Mouse (Mus musculus): ENCODE measurements at regions not wholly inside any gene's neighbourhood (a gene's known extent, or its start where the extent isn't known, plus 50 kb on each side); places are given as distances from the start of the nearest gene placed in this dataset.

GRCm38 (mm10) chr17:87202958-87203720 is 62.6 kb downstream of the Mcfd2 start:
- DNase-seq (ENCODE audit: low read depth, low spot score) = no peak

- DNase-seq (ENCODE audit: low read depth, low spot score) = no peak
These were observed 63.2 kb downstream of the Mcfd2 start for GRCm38 (mm10) chr17:87202490-87202889.

GRCm38 (mm10) chr17:87200721-87201242 is 65.0 kb downstream of the Mcfd2 start:
- DNase-seq (ENCODE audit: low read depth, low spot score) = no peak

GRCm38 (mm10) chr17:87200134-87200533 is 65.6 kb downstream of the Mcfd2 start:
- DNase-seq (ENCODE audit: low read depth, low spot score) = no peak

- DNase-seq (ENCODE audit: low read depth, low spot score) = no peak
These were observed 66.6 kb downstream of the Mcfd2 start for GRCm38 (mm10) chr17:87199134-87199533.

GRCm38 (mm10) chr17:87197434-87197833 is 68.3 kb downstream of the Mcfd2 start:
- no peak for DNase-seq (ENCODE audit: low read depth, low spot score)

GRCm38 (mm10) chr17:87194639-87195038 is 71.1 kb downstream of the Mcfd2 start:
- DNase-seq (ENCODE audit: low read depth, low spot score) = no peak

GRCm38 (mm10) chr17:87193482-87193881 is 72.3 kb downstream of the Mcfd2 start:
- DNase-seq (ENCODE audit: low read depth, low spot score) = peak; percentile 58

GRCm38 (mm10) chr17:87189670-87190069 is 76.1 kb downstream of the Mcfd2 start:
- DNase-seq (ENCODE audit: low read depth, low spot score) = no peak

Measured in ES-CJ7 (cell line).